Mouse (Mus musculus) small intestine, adult 2 months (tissue): ENCODE measurements around the gene Foxp1.

Experiments
- CTCF ChIP-seq: fragments of 200-500 bp; IDR thresholded peaks from 2 replicates; pipeline ENCODE4 v1.5.1; 2012; ENCODE audit warnings: low read depth, mild to moderate bottlenecking, control low read depth, inconsistent platforms, low read length, moderate library complexity, mixed read lengths; ENCODE audit not compliant: insufficient replicate concordance, insufficient read length; ENCODE audit errors: extremely low read depth
- POLR2A ChIP-seq: fragments of 200-500 bp; IDR thresholded peaks from 2 replicates; pipeline ENCODE4 v1.6.1; 2012; ENCODE audit warnings: low read depth, mild to moderate bottlenecking, control low read depth, inconsistent platforms, low read length, moderate library complexity

DNA sequence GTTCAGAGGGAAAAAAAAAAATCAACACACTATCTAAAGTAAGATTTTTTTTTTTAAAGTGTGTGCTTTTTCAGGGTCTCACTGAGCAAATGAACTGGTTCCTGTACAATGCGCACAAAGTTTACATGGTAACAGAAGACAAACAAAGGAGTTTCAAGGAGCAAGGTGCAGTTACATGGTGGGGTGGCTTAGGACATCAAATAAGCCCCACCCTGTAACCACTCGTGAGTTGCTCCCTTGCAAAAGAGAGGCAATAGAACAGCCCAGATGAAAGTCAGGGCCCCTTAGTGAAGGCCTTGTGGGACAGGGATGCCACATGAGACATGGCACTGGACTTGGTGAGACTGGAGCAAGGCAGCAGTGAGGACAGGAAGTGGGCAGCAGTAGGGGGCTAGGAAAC, 353.8 kb downstream of the Foxp1 start:
- TF ChIP-seq CTCF (no peak), POLR2A (no peak)
